Mouse (Mus musculus) adrenal gland, postnatal 10 days (tissue): Measurements from ENCODE around the gene Fgfr2. TPM values are rescaled to one million over a fixed set of nuclear protein-coding genes. Genes with fewer than 3 reads are reported as not detected.
A peak's percentile ranks its signal among the peaks of the same experiment; 100 is the strongest.

Experiments
- DNase-seq: peaks from one replicate; pipeline ENCODE4 v3.0.0; 2021; ENCODE audit warnings: mixed read lengths
- total RNA-seq, 2 experiments: library from RNA; stranded (reverse); gene quantifications; 2 replicates each; pipeline ENCODE4 v1.2.3; 2021

Fgfr2 gene
- total RNA-seq, 2 experiments from 2014 or later = 128 to 169 TPM

GRCm38 (mm10) chr7:130886246-130886645 is 2236.9 kb downstream of the Fgfr2 start:
- no peak for DNase-seq

- no peak for DNase-seq
These were observed 2239.0 kb downstream of the Fgfr2 start for GRCm38 (mm10) chr7:130884161-130884560.

- DNase-seq = no peak
These were observed 2255.9 kb downstream of the Fgfr2 start for GRCm38 (mm10) chr7:130867256-130867655.

GRCm38 (mm10) chr7:130866640-130867039 is 2256.5 kb downstream of the Fgfr2 start:
- DNase-seq = no peak

DNA sequence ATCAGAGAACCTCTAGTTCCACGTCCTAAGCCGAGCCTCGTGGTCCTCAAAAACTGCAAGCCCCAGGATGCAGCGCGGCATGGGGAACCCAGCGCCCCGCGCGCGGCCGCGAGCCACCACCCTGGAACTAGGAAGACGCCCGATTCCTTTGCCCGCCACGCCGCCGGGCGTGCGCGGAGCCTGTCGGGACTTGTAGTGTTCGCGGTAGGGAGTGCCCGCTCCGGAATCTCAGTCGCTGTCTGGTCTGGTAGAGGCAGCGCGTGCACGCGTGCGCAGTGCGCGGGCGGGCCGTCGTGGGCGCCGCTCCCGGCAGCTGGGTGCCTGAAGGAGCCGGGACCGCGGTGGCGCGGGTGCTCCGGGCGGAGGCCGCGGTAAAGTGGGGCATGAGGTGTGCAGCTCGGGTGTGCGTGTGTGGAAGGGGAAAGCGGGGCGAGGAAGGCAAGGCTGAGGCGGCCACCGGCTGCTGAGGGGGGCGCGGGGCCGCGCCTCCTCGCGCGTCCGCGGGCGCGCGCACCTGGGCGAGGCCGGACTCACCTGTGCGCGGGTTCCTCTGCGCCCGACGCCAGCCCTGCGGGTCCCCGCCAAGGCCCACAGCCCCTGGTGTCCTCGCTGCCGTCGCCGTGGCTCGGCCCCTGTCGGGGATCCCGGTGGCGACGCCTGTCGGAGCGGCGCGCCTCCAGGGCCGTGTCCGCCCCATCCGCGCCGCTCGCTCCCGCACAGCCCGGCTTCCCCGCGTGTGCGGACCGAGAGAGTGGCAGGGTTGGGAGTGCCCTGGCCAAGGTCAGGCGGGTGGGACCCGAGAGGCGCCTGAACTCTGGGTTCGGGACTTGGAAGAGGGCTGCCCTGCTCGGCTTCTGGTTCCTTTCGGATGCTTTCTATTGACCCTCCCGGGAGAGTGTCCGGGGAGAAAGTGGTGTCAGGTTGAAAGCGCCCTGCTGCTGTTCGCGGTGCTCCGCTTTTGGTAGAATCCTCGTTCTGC is 2257.2 kb downstream of the Fgfr2 start, which contains the start of gene Plekha1:
Plekha1 (plus strand) TSS at position 144 of the 979 bp plus-strand sequence.
- DNase-seq = peak; percentile 97

GRCm38 (mm10) chr7:130864711-130865110 is 2258.4 kb downstream of the Fgfr2 start:
- no peak for DNase-seq

DNA sequence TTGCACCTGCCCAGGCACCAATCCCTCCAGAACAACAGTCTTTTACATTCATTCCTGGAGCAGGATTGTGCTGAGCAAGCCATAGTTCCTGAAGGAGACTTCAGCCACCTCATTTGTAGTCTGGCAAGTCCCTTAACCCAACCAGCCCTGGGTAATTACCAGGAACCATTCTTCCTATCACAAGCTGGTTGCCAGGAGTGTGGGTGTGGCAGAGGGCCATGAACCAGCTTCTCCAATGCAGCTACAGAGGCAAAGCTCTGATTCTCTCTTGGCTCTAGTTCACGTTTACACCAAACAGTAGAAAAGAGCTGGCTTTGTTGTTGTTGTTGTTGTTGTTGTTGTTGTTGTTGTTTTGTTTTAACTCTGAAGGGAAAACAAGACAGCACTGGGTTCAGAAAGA is 2260.6 kb downstream of the Fgfr2 start:
- no peak for DNase-seq

DNA sequence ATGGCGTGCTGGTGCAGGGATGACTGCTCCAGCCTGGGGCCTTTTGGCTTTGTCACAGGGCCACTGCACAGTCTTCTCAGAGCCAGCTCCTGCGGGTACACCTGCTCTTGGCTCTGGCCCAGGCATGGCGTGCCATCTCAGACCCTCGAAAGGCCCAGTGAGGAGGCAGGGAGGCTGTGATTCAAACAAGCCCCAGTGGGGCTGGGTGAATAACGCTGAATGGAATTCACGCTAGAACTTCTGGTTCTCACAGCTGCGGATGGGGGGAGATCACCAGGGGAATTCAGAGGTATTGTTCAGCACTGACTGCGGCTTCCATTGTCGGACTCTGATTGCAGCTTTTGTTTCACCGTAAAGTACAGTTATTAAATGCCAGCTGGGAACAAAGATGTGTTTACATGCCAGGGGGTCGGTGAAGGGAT is 2262.4 kb downstream of the Fgfr2 start:
- DNase-seq = no peak

GRCm38 (mm10) chr7:130859926-130860325 is 2263.2 kb downstream of the Fgfr2 start:
- no peak for DNase-seq

GRCm38 (mm10) chr7:130857973-130858372 is 2265.2 kb downstream of the Fgfr2 start:
- DNase-seq = no peak

GRCm38 (mm10) chr7:130855681-130856080 is 2267.5 kb downstream of the Fgfr2 start:
- DNase-seq = peak; percentile 25

DNA sequence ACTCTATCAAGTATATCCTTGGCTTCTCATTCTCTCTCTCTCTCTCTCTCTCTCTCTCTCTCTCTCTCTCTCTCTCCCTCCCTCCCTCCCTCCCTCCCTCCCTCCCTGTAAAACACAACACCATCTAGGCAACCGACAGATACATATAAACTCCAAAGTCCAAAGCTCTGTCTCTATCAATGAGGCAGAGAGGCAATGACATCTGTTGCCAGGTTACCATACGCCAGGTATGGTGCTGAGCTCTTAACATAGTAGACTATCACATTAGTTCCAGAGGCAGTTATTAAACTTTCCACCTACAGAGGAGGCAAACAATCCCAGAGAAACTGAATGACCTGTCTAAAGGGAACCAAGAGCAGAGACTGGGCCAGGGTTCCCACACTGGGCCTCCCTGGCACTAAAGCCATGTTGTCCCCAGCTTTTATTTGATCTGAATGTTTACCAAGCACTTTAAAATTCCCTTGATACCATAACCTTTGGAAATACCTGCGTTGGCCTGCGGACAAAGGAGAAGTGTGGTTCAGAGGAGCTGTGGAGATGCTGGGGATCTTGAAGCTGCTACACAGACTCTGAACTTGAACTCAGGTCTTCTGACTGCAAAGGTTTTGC is 2268.4 kb downstream of the Fgfr2 start:
- no peak for DNase-seq

DNA sequence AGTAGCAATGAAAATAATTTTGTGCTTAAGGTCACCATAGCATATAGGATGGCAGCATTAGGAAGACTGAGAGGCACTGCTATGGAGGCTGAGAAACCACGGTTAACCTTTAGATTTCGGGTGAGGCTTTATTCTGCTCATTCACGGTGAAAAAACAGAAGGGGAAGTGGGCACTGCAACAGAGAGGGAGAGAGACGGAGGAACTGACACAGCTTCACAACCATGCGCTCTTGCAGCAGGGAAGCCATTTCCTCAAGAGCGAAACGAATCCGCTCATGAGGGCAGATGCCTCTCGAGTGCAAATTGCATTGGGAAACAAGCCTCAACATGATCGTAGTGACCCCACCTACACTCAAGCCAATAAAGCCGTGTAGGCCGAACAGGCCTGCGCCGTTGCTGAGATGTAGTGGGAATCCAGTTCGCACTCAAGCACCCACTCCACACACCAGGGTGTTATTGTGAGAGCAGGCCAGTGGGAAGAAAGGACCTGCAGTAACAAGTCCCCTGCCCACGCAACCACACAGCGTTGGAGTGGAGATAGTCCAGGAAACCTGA is 2275.9 kb downstream of the Fgfr2 start:
- no peak for DNase-seq

DNA sequence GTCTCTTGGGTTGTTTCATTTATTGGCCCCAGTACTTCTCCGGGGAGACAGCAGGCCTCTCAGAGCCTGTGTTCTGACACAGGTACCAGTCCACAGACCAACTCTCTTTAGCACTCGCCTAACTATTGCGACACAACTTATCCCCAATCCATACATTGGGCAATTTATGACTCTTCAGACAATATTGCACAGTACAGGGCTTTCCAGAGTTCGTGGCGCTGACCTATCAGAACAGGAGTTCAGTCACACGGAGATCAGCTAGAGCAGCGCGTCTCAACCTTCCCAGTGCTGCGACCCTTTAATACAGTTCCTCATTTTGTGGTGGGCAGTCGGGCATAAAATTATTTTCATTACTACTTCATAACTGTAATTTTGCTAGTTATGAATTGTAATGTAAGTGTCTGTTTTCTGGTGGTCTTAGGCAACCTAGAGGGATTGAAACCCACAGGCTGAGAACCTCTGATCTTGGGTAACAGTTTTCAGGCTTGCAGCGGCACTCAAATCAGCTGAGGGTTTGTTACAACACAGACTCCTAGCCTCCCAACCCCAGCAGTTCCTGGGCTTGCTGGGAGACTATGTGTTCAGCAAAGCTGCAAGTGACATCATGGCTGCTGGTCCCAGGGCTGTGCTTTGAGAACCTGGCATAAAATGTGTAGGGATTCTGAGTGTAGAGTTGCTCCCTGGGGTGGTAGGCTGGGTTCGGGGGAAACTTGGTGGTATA is 2283.6 kb downstream of the Fgfr2 start:
- no peak for DNase-seq

DNA sequence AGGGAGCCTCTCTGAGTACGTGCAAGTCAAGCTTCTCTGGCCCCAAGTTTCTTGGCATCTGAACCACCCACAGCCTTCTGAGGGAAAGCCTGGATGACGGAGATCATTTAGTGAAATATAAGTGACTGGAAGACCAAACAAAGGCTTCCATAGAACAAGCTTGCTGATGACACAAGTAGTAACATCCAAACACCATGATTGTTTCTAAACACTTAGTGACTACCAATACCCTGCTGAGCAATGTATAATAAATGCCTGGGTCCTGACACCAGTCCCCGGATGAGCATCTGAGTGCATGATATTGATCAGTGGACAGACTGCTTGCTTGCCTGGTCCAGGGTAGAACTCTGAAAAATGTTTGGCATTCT is 2284.5 kb downstream of the Fgfr2 start:
- no peak for DNase-seq

- no peak for DNase-seq
These were observed 2285.1 kb downstream of the Fgfr2 start for GRCm38 (mm10) chr7:130837941-130838657.

- no peak for DNase-seq
These were observed 2287.1 kb downstream of the Fgfr2 start for GRCm38 (mm10) chr7:130836066-130836465.

GRCm38 (mm10) chr7:130834958-130835861 is 2287.9 kb downstream of the Fgfr2 start:
- peak; percentile 59 for DNase-seq

DNA sequence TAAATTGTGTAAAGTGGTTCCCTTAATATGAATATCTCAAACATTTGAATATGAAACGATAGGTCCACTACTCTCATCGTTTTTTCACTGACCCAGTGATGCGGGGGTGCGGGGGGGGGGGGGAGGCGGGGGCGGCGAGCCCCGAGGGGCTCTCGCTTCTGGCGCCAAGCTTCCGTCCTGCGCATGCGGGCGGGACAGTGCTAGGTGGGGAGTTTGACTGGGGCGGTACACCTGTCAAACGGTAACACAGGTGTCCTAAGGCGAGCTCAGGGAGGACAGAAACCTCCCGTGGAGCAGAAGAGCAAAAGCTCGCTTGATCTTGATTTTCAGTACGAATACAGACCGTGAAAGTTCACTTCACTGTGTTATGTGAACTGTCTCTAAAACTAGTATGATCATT is 2288.9 kb downstream of the Fgfr2 start:
- peak; percentile 68 for DNase-seq

DNA sequence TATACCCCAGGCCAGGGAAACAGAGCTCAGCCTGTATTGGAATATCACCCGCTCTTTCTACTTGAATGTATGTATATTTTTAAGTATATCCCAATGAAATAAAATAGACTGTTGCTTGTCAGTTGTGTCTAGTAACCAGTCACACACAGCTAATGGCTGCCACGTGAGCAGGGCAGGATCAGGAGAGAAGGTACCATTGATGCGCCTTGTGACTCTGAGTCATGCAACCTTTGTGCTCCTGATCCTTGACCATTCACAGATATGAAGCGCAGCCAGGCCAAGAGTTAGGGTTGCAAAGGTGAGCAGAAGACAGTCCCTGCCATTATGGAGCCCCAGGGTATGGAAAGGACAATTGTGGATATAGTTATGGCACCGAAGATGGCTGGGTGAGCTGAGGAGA is 2291.6 kb downstream of the Fgfr2 start:
- no peak for DNase-seq

GRCm38 (mm10) chr7:130828475-130828874 is 2294.7 kb downstream of the Fgfr2 start:
- DNase-seq = no peak
